Mouse (Mus musculus): Measurements from ENCODE around the gene Pard3b.

Gene Pard3b

GRCm38 (mm10) chr1:62636906-62637673 lies 998.5 kb downstream of the Pard3b start:
- DNase-seq (ENCODE audit: low spot score) = no peak

GRCm38 (mm10) chr1:62639012-62639411 lies 1000.4 kb downstream of the Pard3b start:
- no peak for DNase-seq (ENCODE audit: low spot score)

- no peak for DNase-seq (ENCODE audit: low spot score)
Measured at GRCm38 (mm10) chr1:62639440-62639839, 1000.8 kb downstream of the Pard3b start.

- no peak for DNase-seq (ENCODE audit: low spot score)
Measured at GRCm38 (mm10) chr1:62644631-62645278, 1006.1 kb downstream of the Pard3b start.

GRCm38 (mm10) chr1:62646812-62647211 lies 1008.2 kb downstream of the Pard3b start:
- no peak for DNase-seq (ENCODE audit: low spot score)

- no peak for DNase-seq (ENCODE audit: low spot score)
Measured at GRCm38 (mm10) chr1:62648116-62648515, 1009.5 kb downstream of the Pard3b start.

GRCm38 (mm10) chr1:62648591-62648990 lies 1010.0 kb downstream of the Pard3b start:
- no peak for DNase-seq (ENCODE audit: low spot score)

GRCm38 (mm10) chr1:62650491-62650890 lies 1011.9 kb downstream of the Pard3b start:
- DNase-seq (ENCODE audit: low spot score) = no peak

GRCm38 (mm10) chr1:62654436-62654835 lies 1015.8 kb downstream of the Pard3b start:
- DNase-seq (ENCODE audit: low spot score) = no peak

GRCm38 (mm10) chr1:62664960-62665645 lies 1026.5 kb downstream of the Pard3b start:
- no peak for DNase-seq (ENCODE audit: low spot score)

- no peak for DNase-seq (ENCODE audit: low spot score)
Measured at GRCm38 (mm10) chr1:62665771-62666730, 1027.4 kb downstream of the Pard3b start.

- DNase-seq (ENCODE audit: low spot score) = no peak
Measured at GRCm38 (mm10) chr1:62666780-62667179, 1028.2 kb downstream of the Pard3b start.

GRCm38 (mm10) chr1:62678611-62679344 lies 1040.2 kb downstream of the Pard3b start:
- no peak for DNase-seq (ENCODE audit: low spot score)

GRCm38 (mm10) chr1:62679466-62679865 lies 1040.8 kb downstream of the Pard3b start:
- no peak for DNase-seq (ENCODE audit: low spot score)

- no peak for DNase-seq (ENCODE audit: low spot score)
Measured at GRCm38 (mm10) chr1:62682456-62683385, 1044.1 kb downstream of the Pard3b start.

- no peak for DNase-seq (ENCODE audit: low spot score)
Measured at GRCm38 (mm10) chr1:62683498-62683897, 1044.9 kb downstream of the Pard3b start.

- DNase-seq (ENCODE audit: low spot score) = no peak
Measured at GRCm38 (mm10) chr1:62687511-62687910, 1048.9 kb downstream of the Pard3b start.

GRCm38 (mm10) chr1:62691175-62691574 lies 1052.6 kb downstream of the Pard3b start:
- no peak for DNase-seq (ENCODE audit: low spot score)
